Mouse (Mus musculus) C2C12 (cell line): ENCODE measurements around the gene Plekha4. TPM values are rescaled to one million over a fixed set of nuclear protein-coding genes. Genes with fewer than 3 reads are reported as not detected.
"Not testable (repeated sequence)": the region's sequence is repeated elsewhere in the genome, so short reads cannot be mapped to it uniquely, and the experiment has no call there.

Experiments used
- H3K27me3 ChIP-seq: one replicate; pipeline ENCODE4 v1.6.1; 2011; ENCODE audit not compliant: control insufficient read depth, insufficient read depth, insufficient read length
- H3K36me3 ChIP-seq: one replicate; pipeline ENCODE4 v1.6.1; 2011; ENCODE audit not compliant: control insufficient read depth, insufficient read depth
- H3K4me3 ChIP-seq: one replicate; pipeline ENCODE4 v1.5.1; 2011; ENCODE audit warnings: mild to moderate bottlenecking, control low read depth; ENCODE audit not compliant: poor library complexity, insufficient read depth, severe bottlenecking
- H3K79me2 ChIP-seq: one replicate; pipeline ENCODE4 v1.6.1; 2011; ENCODE audit not compliant: control insufficient read depth, insufficient read depth
- H3K79me3 ChIP-seq: one replicate; pipeline ENCODE4 v1.6.1; 2011; ENCODE audit warnings: low read depth, control low read depth
- H3ac ChIP-seq: one replicate; pipeline ENCODE3; 2011; ENCODE audit warnings: low read depth; ENCODE audit not compliant: control insufficient read depth, insufficient read length
- CEBPB ChIP-seq: IDR thresholded peaks from one replicate; pipeline ENCODE4 v1.6.1; 2011; ENCODE audit warnings: low read depth, mild to moderate bottlenecking, control low read depth, moderate library complexity
- CTCF ChIP-seq: IDR thresholded peaks from one replicate; pipeline ENCODE4 v1.5.1; 2011; ENCODE audit not compliant: control insufficient read depth, insufficient read depth, insufficient read length
- FOSL1 ChIP-seq: IDR thresholded peaks from one replicate; pipeline ENCODE4 v1.8.0; 2011; ENCODE audit warnings: mild to moderate bottlenecking, low read length; ENCODE audit not compliant: poor library complexity, insufficient read depth, severe bottlenecking
- MAX ChIP-seq: IDR thresholded peaks from one replicate; pipeline ENCODE4 v1.6.1; 2011; ENCODE audit warnings: mild to moderate bottlenecking, control low read depth
- MYOD1 ChIP-seq: IDR thresholded peaks from one replicate; pipeline ENCODE4 v1.6.1; 2011; ENCODE audit warnings: low read depth; ENCODE audit not compliant: control insufficient read depth, insufficient read length
- MYOG ChIP-seq: IDR thresholded peaks from one replicate; pipeline ENCODE4 v1.6.1; 2011; ENCODE audit not compliant: control insufficient read depth, insufficient read length; ENCODE audit errors: extremely low read depth
- USF1 ChIP-seq: IDR thresholded peaks from one replicate; pipeline ENCODE4 v1.6.1; 2011; ENCODE audit warnings: low read depth, mild to moderate bottlenecking, control low read depth, moderate library complexity
- polyA plus RNA-seq: library from polyadenylated mRNA; unstranded; fragments of >200 nt; fragmentation: generic; extraction: Trizol; gene quantifications from one replicate; pipeline ENCODE4 v1.2.1, GENCODE M21; 2012; ENCODE audit warnings: missing spikeins

Plekha4 gene
- polyA plus RNA-seq, 1 experiment, result 0.89 TPM

DNA sequence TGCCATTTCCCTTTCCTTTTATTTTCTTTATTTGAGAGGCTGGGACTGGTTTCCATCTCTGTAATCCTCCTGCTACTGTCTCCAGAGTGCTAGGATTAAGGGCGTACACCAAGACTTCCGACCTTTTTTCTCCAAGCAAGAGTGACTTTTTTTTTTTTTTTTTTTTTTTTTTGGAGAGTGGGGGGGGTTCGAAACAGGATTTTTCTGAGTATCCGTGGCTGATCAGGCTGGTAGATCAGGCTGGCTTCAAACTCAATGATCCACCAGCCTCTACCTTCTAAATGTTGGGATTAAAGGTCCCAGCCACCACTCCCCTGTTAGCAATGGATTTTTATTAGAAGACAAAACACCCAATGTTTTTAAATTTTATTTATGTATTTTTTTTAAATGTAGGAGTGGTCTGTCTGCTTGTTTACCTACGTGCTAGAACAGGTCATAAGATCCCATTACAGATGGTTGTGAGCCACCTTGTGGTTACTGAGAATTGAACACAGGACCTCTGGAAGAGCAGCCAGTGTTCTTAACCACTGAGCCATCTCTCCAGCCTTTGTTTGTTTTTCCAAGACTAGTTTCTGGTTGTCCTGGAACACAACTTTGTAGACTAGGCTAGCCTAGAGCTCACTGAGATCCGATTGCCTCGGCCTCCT is 467 bp downstream of the Plekha4 start:
- TF ChIP-seq MYOG, result no peak
- TF ChIP-seq MYOD1, result no peak
- TF ChIP-seq MAX, result no peak
- TF ChIP-seq CEBPB, result no peak
- TF ChIP-seq FOSL1, result no peak
- TF ChIP-seq CTCF, result no peak
- TF ChIP-seq USF1, result no peak
- Histone ChIP-seq H3K79me2 (peaks cover 19% of the 10 kb centered on the region), H3K36me3 (peaks cover 21% of the 10 kb centered on the region), H3K27me3 (no peaks in the 10 kb centered on the region), H3ac (no peak overlapping the region), H3K4me3 (peak overlapping the region; percentile 75), H3K79me3 (peaks cover 14% of the 10 kb centered on the region)

DNA sequence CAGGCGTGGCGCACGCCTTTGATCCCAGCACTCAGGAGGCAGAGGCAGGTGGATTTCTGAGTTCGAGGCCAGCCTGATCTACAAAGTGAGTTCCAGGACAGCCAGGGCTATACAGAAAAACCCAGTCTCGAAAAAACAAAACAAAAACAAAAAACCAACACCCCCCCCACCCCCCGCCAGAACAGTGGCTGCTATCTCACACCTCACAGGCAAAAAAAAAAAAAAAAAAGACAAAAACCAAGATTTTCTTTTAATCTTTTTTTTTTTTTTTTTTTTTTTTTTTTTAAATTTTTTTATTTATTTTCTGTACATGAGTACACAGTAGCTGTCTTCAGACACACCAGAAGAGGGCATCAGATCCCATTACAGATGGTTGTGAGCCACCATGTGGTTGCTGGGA is 1.0 kb downstream of the Plekha4 start:
- peaks cover 20% of the 10 kb centered on the region for H3K36me3 ChIP-seq
- H3K27me3 ChIP-seq, H3ac ChIP-seq, H3K4me3 ChIP-seq: not testable (repeated sequence)
- H3K79me2 ChIP-seq, result peaks cover 19% of the 10 kb centered on the region
- H3K79me3 ChIP-seq, result peaks cover 14% of the 10 kb centered on the region

DNA sequence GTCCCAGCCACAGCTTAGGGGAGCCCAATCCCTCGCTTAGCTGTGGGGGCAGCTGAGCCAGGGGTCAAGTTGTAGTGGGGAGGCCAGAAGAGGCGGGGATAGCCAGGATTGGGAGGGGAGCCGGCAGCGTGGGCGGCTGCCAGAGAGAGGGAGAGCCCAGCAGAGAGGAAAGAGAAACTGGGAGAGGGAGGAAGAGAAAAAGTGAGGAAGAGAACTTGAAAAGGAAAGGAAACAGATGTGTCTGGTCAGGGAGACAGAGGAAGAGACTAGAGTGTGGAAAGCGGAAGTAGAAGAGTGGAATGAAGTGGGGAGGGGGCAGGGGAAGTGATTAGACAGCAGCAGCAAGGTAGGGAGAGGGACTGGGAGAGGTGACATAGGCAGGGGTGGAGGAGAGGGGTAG is 3.3 kb downstream of the Plekha4 start:
- Histone ChIP-seq H3K79me3 (peaks cover 12% of the 10 kb centered on the region), H3ac (no peak overlapping the region), H3K36me3 (peaks cover 1% of the 10 kb centered on the region), H3K79me2 (peaks cover 16% of the 10 kb centered on the region), H3K4me3 (no peak overlapping the region), H3K27me3 (no peaks in the 10 kb centered on the region)
- TF ChIP-seq CEBPB, result no peak
- no peak for TF ChIP-seq MYOG
- TF ChIP-seq FOSL1, result no peak
- TF ChIP-seq MAX, result no peak
- no peak for TF ChIP-seq CTCF
- no peak for TF ChIP-seq MYOD1

DNA sequence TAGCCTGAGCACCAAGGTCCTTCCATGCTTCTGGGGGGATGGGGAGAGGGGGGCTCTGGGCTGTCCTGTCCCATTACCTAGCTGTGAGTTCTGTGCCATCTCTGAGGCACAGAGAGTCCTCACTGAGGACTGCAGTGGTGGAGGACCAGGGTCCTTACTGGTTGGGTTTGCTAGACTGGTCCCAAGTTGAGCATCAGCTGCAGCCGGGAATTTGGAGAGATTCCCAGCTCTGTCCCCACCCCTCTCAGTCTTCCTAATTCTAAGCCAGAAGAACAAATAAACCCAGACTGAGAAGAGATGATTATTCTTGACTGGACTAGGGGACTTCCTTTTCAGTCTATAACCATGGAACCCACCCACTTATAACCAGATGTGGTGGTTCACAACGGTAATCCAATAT is 4.5 kb downstream of the Plekha4 start:
- TF ChIP-seq MYOD1 (no peak), FOSL1 (no peak), CEBPB (no peak), MYOG (no peak), USF1 (no peak), MAX (no peak), CTCF (no peak)
- Histone ChIP-seq H3K36me3 (no peaks in the 10 kb centered on the region), H3K4me3 (no peak overlapping the region), H3K79me2 (peaks cover 4% of the 10 kb centered on the region), H3K27me3 (no peaks in the 10 kb centered on the region), H3ac (no peak overlapping the region), H3K79me3 (peaks cover 1% of the 10 kb centered on the region)

DNA sequence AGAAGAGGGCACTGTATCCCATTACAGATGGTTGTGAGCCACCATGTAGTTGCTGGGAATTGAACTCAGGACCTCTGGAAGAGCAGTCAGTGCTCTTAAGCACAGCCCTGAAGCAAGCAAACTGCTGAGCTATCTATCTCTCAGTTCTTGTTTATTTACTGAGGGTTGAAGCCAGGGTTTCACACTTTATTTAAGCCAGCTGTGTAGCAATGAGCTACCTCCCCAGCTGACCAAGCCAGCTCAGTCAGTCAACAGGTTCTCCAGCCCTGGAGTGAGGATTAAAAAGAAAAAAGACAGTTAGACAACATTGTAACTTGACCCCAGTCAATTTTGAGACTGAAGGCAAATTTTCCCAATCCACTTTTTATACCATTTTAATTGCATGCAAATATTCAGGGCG is 9.5 kb downstream of the Plekha4 start:
- Histone ChIP-seq H3K27me3 (no peaks in the 10 kb centered on the region), H3K79me2 (no peaks in the 10 kb centered on the region), H3K36me3 (no peaks in the 10 kb centered on the region), H3K79me3 (no peaks in the 10 kb centered on the region), H3ac (no peak overlapping the region), H3K4me3 (no peak overlapping the region)
- TF ChIP-seq CTCF (no peak), FOSL1 (no peak), CEBPB (no peak), USF1 (no peak), MYOG (no peak), MYOD1 (no peak)

DNA sequence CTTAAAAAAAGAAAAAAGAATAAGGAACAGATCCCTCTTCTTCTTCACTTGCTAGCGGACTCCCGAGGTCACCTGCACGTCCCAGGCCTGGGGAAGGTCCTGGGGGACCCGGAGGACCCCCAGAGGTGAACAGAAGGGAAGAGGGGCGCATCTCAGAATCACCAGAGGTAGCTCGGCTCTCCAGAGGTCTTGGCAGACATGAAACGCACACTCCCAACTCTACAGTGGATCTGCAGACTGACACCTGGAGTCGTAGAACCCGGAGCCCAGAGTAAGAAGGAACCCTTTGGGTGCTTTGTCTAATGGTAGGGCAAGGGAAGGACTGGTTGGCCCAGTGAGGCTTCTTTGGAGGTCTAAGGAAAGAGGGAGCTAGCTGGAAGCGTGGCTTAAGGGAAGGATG is 11.5 kb downstream of the Plekha4 start:
- Histone ChIP-seq H3K36me3 (no peaks in the 10 kb centered on the region), H3K4me3 (no peak overlapping the region), H3ac (no peak overlapping the region), H3K27me3 (no peaks in the 10 kb centered on the region), H3K79me3 (no peaks in the 10 kb centered on the region), H3K79me2 (no peaks in the 10 kb centered on the region)
- no peak for TF ChIP-seq CTCF
- no peak for TF ChIP-seq MYOG
- TF ChIP-seq CEBPB, result no peak
- TF ChIP-seq MYOD1, result no peak
- no peak for TF ChIP-seq MAX
- TF ChIP-seq USF1, result no peak
- no peak for TF ChIP-seq FOSL1
